Mouse (Mus musculus) C2C12 (cell line): ENCODE measurements around the gene Bpi.

Source experiments
- CEBPB ChIP-seq: IDR thresholded peaks from one replicate; pipeline ENCODE4 v1.6.1; 2011; ENCODE audit warnings: low read depth, mild to moderate bottlenecking, control low read depth, moderate library complexity
- CTCF ChIP-seq: IDR thresholded peaks from one replicate; pipeline ENCODE4 v1.5.1; 2011; ENCODE audit not compliant: control insufficient read depth, insufficient read depth, insufficient read length
- FOSL1 ChIP-seq: IDR thresholded peaks from one replicate; pipeline ENCODE4 v1.8.0; 2011; ENCODE audit warnings: mild to moderate bottlenecking, low read length; ENCODE audit not compliant: poor library complexity, insufficient read depth, severe bottlenecking
- MAX ChIP-seq: IDR thresholded peaks from one replicate; pipeline ENCODE4 v1.6.1; 2011; ENCODE audit warnings: mild to moderate bottlenecking, control low read depth
- MYOD1 ChIP-seq: IDR thresholded peaks from one replicate; pipeline ENCODE4 v1.6.1; 2011; ENCODE audit warnings: low read depth; ENCODE audit not compliant: control insufficient read depth, insufficient read length
- MYOG ChIP-seq: IDR thresholded peaks from one replicate; pipeline ENCODE4 v1.6.1; 2011; ENCODE audit not compliant: control insufficient read depth, insufficient read length; ENCODE audit errors: extremely low read depth
- USF1 ChIP-seq: IDR thresholded peaks from one replicate; pipeline ENCODE4 v1.6.1; 2011; ENCODE audit warnings: low read depth, mild to moderate bottlenecking, control low read depth, moderate library complexity

GRCm38 (mm10) chr2:158302807-158303206 lies 44.9 kb downstream of the Bpi start:
- TF ChIP-seq CTCF, result no peak
- no peak for TF ChIP-seq MAX
- no peak for TF ChIP-seq USF1
- no peak for TF ChIP-seq MYOG
- no peak for TF ChIP-seq MYOD1
- TF ChIP-seq CEBPB, result no peak
- TF ChIP-seq FOSL1, result no peak
